Mouse (Mus musculus) kidney, postnatal 10 days (tissue): ENCODE measurements around the gene Ogt.

Experiments used
- DNase-seq: peaks from one replicate; pipeline ENCODE4 v3.0.0; 2021; ENCODE audit warnings: mixed read lengths

Gene Ogt

DNA sequence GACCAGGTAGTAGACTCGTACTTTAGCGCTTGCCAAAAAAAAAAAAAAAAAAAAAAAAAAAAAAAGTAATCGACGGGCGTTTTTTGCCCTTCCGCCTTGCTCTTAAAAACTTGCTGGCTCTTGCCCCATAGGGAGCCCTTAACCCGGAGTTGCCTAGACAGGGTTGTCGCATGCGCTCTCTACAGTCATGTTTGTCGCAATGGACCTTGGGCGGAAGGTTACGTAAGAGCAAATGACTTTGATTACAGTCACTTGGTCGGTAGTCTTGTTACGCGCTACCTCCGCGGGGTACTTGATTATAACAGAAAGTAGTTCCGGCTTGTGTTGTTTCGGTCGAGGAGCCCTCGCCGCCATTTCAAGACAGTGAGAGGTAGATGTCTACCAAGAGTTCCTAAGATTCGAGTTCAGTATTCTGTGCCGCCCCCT is at the start of gene Ogt:
Gene Ogt (plus strand): TSS at position 320 of the 426 bp plus-strand sequence.
- peak; percentile 91 for DNase-seq

DNA sequence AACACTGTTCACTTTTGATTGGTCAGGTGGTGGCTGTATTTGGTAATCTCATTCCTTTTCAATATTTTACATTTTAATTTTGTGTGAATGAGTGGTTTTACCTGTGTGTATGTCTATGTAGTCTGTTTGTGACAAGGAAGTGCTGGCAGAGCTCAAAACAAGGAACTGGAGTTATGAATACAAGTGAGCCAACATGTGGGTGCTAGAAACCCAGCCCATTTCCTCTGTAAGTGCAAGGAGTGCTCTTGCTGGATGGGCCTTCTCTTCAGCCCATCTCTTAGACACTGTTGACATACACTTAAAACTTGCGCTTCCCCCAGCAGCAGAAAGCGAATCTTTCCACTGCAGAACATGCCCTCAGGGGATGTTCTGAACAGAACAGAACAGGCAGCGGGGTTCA is 23.7 kb upstream of the Ogt start:
- no peak for DNase-seq

DNA sequence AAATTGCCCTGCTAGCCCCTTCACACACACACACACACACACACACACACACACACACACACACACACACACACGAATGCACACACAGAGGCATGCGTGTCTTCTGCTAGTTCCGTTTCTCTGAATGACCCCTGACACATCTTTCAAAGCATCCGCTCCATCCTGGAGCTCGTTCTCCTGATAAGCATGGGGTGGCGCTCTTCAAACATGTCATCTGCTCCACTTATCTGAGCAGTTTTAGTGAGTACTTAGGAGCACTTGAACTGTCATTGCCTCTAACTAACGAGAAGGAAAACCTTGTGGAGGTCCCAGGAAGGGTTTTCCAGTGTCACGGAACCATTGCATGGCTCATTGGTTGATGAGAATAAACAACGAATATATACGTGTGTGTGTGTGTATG is 22.0 kb upstream of the Ogt start:
- no peak for DNase-seq

DNA sequence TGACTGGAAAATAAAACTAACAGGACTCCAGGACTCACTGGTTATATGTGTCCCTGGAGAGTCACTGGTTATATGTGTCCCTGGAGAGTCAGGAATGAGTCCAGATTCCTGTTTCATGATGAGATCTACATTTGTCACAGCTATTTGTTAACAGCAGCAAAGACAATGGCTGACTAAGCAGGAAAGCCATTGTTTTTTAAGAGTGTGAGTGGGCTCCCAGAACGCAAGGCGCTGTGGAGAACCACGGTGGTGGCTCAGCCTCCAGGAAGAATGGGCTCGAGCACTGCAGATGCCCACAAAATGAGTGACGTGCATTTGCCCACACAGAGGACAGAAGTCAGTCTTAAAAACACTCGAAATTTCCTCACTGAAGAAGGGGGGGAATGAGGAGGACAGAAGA is 19.5 kb upstream of the Ogt start:
- DNase-seq = peak; percentile 6

DNA sequence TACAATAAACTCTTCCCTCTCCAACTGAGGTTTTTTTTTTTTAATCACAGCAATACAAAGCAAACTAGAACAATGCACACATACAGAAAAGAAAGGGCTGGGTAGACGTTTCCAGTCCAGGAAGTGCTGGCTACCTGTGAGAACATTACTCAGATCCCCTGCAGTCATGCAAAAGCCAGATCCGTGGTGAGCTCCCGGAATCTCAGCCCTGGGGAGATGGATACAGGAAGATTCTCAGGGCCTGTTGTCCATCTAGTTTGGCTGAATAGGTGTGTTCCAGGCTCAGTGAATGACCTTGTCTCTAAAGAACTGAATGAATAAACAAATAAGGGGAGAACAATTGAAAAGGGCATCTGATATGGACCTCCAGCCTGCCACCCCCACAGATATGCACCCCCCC is 17.3 kb upstream of the Ogt start:
- DNase-seq = no peak

DNA sequence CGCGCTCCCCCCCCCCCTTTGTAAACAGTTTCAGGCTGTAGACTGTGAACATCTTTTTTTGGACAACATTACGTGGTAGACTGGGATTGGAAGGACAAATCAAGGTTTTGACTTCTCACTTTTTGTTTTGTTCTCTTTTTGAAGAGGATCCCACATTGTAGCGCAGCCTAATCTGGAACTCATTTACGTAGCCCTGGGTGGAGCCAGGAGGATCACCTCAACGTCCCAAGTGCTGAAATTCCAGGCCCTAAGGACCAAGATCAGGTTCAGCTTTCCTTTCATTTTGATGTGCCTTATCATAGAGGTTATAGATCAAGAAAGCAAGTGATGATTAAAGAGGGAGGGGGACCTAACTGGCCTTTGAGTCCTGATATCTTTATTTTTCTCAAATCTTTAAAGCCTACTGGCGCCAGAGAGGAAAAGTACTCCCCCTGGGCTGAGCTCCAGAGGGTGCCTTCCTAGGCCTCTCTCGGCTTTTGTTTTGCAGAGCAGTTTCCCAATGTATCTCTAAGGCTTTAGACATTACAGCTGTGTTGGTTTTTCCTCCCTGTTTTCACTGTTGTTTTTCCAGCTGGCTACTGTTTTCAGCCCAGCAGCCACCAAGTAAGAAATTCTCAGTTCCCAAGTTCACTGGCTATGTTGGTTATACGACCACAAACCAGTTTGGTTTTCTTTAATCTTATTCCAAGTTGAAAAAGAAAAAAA is 2.9 kb upstream of the Ogt start:
- peak; percentile 25 for DNase-seq

DNA sequence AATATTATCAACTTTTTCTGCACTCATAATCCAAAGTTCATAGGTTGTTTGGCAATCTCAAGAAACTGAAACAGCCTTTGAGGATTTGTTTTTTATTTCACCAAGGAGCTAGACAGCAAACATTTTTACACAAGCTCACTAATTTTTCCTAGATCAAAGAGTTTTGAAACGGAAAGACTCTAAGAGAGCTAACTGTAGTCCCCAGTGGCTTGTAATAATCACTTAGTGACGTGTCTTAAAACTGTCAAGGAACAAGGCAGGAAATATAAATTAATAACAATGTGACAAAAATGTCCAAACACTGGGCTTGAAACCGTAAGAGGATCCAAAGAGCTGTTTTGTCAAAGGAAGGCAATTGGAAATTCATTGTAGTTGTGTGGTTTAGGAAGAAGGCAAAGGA is 1.0 kb upstream of the Ogt start:
- DNase-seq = no peak

DNA sequence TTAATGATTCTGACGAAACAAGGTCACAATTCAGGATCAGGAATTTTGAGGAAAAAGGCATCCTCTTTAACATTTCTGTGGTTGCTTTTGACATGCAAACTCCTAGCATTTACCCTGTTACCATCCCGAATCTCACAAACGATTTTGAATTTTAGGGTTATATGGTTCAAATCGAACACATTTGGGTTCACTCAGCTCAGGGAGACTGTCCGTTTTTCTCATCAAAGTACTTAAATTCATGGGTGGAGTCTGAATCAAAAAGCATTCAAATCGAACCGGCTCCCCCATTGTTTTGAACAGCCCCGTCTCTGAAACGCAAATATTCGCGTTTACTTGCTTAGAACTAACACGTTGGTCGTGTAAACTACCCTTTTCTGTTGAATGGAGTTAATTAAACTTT is 554 bp upstream of the Ogt start:
- DNase-seq = peak; percentile 9

DNA sequence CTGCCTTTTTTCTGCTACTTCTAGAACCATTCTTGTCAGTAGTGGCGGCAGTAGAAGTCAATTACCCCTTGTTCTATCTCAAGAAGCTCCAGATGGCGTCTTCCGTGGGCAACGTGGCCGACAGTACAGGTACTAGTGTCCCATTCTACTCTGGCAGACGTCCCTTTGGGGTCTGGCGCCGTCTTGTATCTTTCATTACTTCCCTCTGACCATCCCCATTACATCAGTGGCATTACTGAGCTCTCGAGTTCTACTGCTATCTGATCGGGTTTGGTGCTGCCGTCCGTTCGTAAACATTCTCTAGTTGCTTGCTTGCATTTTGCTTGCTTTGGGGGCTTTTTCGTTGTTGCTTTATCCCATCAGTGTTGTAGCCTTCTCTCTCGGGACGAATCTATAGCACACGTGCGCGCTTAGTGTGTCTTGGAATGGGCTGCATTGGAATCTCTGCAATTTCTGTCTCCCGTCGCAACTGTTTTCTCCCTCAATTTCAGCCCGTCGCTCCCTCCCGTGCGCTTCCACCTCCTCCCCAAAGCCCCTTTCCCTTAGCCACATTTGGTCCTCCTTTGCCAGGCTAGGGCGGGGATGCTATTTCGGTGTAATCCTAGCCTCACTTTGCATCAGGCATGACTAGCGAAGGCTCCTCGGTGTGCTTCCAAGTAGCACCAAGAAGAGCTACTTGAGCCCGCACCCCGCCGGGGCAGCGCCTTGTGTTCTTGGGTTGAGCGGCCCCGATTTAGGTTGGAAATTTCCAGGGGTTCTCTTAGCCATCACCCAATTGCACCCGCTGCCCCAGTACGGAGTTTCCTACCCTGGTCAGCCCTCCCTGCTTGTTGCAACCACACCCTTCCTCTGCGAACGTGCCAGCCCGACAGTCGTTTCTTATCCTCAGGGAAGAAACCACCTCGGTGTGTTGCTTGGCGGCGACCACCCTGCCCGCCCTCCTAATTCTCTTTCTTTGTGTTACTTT is 617 bp downstream of the Ogt start:
- peak; percentile 46 for DNase-seq

DNA sequence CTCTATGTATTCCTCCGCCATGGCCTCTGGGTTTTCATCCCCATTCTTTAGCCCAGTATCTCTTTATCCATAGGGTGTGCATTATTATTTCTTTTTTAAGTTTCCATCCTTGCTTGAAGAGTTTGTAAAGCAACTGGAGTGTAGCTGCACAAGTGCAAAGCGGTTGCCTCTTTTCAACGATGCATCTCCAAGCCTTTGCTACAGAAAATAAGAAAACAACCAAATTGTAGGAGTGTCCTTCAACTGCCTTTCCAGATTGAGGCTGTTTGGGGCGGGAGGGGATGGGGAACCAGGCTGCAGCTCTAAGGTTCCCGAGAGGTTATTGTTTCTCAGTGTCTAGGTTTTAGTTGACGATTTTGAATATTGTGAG is 1.3 kb downstream of the Ogt start:
- DNase-seq = no peak

DNA sequence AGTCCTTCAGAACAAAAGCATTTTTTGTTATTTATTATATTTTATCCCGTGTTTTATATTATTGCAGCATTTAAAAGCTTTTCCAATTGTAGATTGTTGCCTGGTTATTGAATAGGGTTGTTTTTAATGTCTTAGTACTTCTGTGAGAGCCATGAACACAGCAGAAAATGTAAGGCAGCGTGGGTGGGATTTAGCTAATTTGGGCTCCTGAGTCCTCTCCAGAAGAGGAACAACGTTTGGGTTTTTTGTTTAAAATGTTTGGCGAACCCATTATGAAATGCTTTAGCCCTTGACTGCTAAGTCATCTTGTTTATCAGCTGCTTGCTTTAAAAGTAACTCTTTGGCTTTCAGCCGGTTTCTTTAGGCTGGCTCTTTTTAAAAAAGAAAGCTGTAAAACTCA is 2.2 kb downstream of the Ogt start:
- DNase-seq = no peak

DNA sequence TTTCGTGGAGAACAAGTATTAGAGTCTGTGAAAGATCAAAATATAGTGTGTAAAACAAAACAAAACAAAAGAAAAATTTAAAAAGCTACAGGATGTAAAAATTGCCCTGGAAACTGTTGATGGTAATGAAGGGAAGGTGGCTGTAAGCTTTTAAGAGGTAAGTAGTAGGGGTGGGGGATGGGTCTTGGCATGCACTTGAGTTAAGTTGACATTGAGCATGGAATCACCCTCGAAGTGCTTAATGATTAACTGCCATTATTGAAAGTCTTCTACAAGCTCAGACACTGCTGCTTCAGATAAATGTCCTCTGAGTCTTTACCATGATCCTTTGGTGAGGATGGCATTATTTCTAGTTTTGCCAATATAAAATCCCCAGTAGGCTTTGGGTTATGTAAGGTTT is 5.4 kb downstream of the Ogt start:
- DNase-seq = peak; percentile 29

DNA sequence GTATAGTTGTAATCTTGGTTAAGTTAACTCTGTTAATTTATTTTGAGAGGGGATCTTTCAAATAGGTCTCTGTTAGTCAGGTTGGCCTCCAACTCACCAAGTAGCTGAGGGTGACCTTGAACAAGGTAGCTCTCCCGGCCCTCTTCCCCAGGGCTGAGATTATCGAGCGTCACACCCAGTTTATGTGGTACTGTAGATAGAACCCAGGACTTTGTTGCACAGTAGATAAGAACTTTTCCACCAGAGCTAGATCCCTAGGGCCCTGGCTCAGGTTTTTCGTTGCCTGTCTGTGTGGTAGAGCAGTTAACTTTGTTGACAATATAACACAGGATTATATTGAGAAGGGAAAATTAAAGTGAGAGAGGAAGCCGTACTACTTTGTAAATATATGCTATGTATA is 6.8 kb downstream of the Ogt start:
- DNase-seq = no peak

DNA sequence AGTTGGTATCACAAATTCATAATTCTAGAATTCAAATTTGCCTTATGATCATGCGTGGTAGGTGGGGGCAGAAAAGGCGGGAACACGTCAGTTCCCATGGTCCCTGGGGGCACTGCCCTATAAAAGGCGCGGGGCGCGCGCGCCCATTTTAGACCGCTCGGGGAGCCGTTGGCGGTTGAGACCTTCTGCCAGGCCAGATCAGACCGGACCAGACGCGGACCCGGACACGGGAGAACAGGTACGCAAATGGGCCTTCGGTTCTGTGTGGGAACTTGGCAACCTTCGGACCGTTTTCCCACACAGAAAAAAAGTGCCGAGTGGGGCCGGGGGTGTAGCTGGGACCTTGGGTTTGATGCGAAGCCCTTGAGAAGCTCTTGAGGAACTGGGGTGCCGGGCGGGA is 55.8 kb downstream of the Ogt start:
- no peak for DNase-seq

DNA sequence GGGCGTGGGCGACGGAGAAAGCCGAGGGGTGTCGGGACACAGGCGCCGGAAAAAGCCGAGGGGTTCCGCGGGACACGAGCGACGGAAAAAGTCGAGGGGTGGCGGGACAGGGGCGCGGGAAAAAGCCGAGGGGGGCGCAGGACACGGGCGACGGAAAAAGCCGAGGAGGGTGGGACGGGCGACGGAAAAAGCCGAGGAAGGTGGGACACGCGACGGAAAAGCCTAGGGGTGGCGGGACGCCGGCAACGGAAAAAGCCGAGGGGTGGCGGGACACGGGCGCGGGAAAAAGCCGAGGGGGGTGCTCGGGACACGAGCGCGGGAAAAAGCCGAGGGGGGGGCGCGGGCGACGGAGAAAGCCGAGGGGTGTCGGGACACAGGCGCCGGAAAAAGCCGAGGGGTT is 57.7 kb downstream of the Ogt start:
- no peak for DNase-seq

DNA sequence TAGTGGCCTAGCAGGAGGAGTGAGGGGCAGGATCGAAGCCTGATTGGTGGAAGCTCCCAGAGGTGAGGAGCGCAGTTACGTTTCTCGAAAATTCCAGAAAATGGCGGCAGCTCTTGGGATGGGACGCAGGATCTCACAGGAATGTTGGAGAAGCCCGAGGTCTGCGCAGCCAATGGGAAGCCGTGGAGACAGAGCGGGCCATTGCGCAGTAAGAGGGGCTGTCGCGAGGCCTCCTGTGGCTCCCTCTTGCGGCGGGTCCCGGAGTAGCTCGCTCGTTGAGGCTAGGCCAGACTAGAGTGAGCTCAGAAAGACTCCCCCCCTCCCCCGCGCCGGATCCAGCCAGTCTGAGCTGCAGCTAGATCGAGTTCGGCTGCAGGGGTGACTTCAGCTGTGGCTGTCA is 58.4 kb downstream of the Ogt start:
- no peak for DNase-seq

DNA sequence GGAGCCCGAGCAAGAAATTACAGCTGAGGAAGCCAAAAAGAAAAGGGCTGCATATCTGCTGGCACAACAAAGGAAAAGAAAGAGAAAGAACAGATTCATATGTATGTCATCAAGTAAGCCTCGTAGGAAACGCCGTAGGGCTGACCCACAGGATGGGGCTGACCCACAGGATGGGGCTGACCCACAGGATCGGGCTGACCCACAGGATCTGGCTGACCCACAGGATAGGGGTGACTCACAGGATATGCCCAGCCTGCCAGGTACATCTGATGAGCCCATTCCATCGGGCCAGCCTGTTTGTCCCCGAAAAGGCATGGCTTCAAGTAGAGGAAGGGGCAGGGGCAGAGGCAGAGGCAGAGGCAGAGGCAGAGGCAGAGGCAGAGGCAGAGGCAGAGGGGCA is 65.3 kb downstream of the Ogt start:
- DNase-seq = no peak

DNA sequence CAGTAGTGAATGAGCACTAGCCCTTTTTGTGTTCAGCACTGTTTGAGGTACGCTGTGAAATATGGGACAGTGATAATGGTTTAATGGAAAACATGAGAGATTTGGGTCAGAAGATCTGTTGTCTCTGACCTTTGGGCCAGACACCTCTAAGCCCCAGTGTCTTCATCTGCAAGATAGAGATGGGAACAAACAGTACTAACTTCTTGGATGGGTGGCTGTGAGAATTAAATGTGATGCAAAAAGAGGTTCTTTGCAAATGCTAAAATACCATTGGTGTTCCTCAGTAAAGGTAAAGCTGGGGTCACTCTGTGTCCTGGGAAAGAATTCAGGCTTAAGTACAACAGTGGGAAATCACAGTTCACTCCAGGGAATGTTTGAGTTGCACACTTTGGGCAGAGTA is 80.5 kb downstream of the Ogt start:
- no peak for DNase-seq

DNA sequence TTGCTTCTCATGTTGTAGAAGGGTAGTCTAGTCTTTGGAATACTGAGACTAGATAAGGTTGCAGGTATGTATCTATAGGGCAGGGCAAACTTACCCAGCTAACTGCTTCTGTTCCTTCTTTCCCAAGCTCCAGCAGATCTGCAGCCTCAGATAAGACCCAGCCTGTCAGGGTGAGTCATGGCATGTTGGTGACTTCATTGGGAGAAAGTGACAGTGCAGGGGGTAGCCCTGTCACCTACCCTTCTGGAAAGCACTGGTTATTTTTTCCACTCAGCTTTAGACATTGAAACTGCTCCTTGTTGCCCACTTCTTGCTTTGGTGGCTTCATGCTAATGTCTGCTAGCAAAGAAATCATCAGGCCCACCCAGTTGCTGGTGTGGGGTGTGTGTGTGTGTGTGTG is 90.2 kb downstream of the Ogt start:
- DNase-seq = no peak

DNA sequence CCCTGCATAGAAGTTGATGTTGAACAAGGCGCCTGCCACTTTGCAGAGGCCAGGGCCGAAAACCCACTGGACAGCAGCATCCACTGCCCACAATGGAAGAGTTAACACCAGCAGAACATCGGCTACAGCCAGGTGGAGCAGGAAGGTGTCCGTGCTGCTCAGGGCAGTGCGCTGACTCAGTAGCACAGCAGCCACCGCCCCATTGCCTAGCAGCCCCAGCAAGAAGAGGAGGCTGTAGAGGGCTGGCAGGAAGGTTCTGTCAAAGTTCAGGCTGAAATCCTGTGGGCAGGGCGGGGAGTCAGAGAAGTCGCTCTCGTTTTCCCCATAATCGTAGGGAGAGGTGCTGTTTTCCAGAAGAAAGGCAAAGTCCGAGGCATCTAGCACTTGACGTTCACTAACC is 92.8 kb downstream of the Ogt start:
- peak; percentile 6 for DNase-seq

DNA sequence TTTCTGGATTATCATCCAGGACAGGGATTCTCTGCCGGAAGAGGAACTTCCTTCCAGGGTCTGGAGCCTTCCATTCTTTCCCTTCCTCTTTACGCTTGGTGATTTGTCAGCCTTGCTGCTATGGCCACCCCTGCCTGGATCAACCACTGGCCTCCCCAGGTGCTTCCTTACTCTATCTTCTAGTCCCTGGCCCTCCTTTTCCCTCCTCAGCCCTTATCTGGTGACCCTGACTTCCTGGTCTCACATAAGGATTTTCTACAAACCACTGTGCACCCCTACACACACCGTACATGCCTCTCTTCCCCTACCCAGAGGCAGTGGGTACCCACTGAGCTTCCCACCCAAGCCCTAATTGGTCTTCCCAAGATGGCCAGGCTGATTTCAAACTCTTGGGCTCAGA is 93.4 kb downstream of the Ogt start:
- no peak for DNase-seq

DNA sequence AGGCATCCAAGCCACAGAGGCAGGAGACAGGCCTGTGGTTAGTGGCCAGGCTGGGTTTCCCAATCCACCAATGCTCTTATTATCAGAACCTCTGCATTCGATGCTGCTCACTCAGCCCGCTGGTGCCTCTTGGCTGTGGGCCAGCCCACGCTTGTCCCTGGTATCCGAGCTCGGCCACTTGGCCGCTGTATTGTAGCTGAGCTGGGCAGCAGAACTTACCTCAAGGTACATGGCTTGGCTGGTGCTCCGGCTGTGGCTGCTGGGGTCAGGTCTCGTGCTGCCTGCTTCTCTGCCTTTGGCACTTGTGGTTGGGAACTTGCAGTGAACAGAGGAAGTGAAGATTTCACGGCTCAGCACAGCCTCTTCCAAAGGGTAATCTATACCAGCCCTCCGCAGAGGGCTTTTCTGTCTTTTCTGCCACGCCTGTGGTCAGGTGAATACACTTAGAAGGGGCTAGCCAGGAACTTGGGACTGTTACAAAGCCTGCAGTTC is 94.0 kb downstream of the Ogt start, which contains the start of gene Cxcr3:
Gene Cxcr3 (minus strand): TSS at position 442 of the 492 bp plus-strand sequence.
- DNase-seq = peak; percentile 45
